Mouse (Mus musculus) layer of hippocampus, postnatal 25 days (tissue): ENCODE data around the gene Simc1. TPM values are rescaled to one million over a fixed set of nuclear protein-coding genes. Genes with fewer than 3 reads are reported as not detected.
"Not testable (repeated sequence)": the region's sequence is repeated elsewhere in the genome, so short reads cannot be mapped to it uniquely, and the experiment has no call there.

Experiments
- DNase-seq, 2 experiments: peaks; one replicate each; pipeline ENCODE4 v3.0.0; 2022; ENCODE audit warnings: mixed read lengths in 2 of 2, low spot score in 1 of 2; ENCODE audit errors: extremely low spot score in 1 of 2
- total RNA-seq, 2 experiments: library from RNA; stranded (reverse); gene quantifications; 2 replicates each; pipeline ENCODE4 v1.2.3; 2021

Simc1 gene
- 10 to 100 TPM; 14.2 to 16.7 TPM for total RNA-seq

DNA sequence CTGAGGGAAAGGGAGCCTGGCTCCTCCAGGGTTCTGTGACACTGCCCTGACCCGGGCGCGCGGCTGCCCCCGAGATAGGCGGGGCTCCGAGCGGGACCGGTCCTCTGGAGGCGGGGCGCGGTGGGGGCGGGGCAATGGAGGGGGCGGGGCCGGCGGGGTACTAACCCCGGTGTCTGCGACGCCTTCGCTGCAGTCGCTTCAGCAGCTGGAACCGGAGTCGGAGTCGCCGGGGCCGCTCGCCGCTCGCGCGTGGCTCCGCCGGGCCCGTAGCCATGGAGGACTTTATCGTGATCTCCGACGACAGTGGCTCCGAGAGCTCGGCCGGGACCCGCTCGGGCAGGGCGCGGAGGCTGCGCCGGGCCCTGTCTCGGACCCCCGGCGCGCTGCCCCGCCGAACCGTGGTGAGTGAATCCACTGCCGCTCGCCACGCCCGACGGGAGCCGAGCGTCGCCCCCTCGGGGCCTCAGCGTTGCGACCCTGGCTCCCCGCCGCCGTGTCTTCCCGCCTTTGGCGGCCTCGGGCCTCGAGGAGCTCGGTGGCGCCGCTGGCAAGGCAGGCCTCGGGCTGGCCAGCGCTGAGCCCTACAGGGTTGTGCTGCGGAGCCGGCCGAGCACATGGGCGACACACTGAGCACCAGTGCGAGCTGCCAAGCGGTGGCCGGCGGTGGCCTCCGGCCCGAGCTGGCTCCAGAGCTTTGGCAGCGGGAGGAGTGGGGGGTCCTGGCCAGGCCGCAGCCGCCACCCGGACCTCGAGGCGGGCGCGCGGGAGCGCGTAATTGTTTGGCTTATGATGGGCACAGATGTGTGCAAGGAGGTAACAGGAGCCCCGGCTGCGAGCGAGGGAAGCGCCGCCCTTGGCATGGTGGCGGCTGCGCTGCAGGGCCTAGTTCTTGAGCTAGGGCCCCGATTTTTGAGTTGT is at the start of gene Simc1:
Simc1 (plus strand) TSS at position 176 of the 918 bp plus-strand sequence.
- peak; percentile 56 to 58 for DNase-seq

DNA sequence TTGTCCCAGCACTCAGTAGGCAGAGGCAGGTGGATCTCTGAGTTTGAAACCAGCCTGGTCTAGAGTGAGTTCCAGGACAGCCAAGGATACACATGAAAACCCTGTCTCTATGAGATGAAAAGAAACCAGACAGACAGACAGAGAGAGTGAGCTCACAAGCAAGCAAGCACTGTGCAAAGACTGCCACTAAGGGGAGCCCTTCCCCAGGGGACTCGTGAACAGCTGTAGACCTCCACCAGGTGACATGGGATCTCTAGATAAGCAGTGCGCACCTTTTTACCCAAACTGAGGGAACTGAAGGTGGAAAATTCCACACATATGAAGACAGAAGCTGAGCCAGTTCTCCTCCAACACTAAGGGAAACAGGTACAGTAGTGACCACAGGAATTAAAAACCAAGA is 46.5 kb upstream of the Simc1 start:
- DNase-seq: no peak

DNA sequence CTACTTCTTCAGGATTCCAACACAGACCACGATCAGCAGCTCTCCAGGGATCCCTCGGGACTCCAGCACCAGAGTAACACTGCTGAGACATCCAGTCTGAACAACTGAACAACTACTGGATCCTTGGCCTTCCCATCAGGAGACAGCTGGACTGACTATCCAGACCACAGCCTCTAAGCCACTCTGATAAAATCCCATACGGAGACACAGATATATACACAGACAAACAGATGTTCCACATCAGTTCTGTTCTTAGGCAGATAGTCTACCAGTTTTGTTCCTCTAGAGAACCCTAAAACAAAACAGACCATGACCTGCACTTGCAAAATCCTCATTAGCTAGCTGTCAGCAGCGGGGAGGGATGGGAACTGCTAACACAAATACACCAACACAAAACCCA is 44.3 kb upstream of the Simc1 start:
- DNase-seq: no peak

DNA sequence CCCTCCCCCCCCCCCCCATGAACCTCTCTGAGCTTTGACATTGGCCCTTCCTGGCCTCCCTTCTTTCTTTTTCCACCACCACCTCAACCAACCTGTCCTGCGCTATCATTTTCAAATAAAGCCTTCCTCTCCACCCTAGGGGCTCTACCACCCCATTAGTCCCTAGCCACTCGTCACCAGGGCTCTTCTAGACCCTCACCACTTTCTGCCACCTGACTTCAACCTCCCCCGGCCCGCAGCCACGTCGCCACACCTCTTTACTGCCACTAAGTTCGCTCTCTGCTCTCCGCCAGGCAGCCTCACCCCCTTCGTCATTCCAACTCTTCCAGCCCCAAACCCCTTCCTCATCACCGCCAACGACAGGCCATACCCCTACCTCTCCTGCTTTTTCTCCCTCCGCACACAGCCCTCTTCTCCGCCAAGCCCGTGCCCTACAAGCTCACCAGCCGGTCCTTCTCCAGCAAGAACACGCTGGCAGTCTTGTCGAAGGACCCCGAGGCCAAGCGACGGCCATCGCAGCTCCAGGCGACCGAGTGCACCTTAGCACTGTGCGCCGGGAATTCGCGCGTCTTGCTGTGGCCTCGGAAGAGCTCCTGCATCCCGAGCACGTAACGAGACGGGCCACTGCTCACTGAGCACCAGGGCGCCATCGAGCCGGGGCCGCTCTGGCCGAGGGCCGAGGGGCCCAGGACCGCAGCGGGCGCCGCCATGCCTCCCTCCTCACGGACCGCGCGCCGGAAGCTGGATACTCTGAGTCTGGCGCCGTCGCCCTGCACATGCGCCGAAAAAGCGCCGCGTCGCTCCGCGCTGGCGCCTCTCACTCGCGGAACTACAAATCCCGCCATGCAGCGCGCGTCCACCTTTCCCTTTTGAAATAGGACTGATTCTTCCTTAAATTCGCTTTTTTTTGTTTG is 35.2 kb upstream of the Simc1 start, which contains the start of gene Thoc3:
Thoc3 (minus strand) TSS at position 752 of the 914 bp plus-strand sequence.
- DNase-seq: peak; percentile 76 to 83

DNA sequence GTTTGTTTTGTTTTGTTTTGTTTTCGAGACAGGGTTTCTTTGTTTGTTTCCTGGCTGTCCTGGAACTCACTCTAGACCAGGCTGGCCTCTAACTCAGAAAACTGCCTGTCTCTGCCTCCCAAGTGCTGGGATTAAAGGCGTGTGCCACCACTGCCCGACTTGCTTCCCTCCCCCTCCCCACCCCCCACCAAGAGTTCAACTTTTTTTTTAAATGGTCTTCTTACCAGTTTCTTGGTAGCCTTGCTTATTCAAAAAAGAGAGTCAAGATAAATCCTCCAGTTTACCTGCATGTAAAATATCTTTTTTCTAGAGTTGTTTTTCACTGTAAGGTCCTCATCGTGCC is 34.6 kb upstream of the Simc1 start:
- DNase-seq: no peak

DNA sequence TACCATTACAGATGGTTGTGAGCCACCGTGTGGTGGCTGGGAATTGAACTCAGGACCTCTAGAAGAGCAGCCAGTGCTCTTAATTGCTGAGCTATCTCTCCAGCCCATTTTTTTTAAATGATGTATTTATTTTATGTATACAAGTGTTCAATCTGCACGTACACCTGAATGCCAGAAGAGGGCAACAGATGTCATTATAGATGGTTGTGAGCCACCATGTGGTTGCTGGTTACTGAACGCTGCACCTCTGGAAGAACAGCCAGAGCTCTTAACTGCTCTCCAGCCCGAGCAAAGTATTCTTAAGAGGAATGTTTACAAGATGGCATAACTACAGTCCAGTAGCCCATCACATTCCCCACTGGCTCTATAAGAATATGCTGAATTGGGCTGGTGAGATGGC is 31.6 kb upstream of the Simc1 start:
- no peak for DNase-seq

DNA sequence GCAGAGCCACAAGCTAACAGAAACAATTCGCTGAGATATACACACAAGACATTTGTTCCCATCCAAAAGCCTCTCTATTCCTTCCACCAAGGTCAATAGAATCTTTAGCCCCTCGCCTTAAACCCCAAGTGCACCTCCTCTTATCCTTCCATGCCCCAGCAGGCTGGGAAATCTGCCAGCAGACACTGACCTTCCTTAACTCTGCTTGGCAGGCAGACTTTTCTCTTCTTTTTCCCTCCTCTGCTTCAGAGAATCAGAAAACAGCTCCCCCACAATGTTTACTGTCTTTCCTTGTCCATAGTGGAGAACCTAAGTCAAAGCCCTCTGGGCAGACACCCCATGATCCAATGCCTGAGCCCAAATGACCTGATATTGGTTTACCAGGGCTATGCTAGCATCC is 28.6 kb upstream of the Simc1 start:
- no peak for DNase-seq

DNA sequence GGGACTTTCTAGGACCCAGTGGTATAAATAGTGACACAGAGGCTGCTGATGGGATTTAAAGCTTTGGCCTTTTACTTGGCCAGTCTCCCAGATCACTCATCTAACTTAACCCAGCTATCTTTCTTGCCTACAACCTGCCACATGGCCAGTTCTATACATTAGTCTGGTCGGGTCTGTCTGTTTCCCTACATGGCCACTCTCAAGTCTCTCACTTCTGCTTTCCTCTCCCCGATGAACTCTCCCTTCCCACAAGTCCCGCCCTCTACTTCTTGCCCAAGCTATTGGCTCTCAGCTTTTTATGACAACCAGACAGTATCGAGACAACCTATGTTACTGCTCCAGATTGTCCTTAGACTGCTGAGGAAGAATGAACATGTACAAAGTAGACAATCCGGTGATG is 27.9 kb upstream of the Simc1 start:
- no peak for DNase-seq

DNA sequence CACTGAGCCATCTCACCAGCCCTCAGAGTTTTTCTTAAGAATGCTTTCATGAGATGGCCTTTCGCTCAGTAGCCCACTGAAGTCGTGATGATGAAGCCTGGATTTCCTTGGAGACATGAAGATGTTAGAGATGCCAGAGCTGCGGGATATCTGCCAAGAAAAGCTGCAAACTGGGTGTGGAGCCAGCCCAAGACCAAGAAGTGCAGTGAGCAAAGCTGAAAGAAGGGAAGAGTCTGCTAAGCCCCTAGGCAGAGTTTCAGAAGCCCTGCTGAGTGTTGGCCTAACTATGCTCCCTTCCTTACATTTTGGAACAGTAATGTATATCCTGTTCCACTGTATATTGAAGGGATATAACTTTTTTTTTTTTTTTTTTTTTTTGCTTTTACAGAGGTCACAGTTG is 24.3 kb upstream of the Simc1 start:
- no peak for DNase-seq

DNA sequence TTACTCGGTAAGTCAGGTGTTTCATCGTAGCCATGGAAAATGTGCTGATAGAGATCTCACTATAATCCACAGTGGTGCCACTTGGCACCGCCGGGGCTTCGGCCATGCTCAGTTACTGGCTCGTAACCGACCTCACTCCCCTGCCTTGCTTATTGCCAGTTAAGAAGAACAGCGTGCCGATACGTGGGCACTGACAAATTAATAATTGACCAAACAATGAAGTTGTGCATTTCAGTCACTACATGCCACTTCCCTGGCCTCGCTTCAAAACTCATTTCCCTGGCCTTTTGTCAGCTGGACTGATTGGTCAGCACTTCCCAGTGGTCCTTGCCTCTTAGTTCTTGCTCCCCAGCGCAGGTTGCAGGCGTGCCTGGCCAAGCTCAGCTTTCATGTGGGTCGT is 22.1 kb upstream of the Simc1 start:
- no peak for DNase-seq

DNA sequence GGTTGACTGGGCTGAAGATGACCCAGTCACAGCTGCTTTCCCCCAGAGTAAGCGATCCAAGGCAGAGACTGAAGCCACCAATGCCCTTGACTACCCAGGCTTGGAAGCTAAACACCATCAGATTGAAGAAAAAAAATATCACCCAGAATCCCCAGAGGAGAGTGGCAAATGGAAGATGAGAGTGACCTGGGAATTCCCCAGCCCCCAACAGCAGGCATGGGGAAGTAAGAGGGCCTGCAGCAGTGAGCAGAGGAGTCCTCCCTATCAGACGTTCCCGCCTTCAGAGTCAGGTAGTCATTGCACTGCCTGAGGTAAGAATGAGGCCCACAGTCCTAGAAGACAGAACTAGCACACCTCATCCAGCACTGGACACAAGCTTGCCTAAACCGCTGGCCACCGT is 13.2 kb upstream of the Simc1 start:
- DNase-seq: no peak

DNA sequence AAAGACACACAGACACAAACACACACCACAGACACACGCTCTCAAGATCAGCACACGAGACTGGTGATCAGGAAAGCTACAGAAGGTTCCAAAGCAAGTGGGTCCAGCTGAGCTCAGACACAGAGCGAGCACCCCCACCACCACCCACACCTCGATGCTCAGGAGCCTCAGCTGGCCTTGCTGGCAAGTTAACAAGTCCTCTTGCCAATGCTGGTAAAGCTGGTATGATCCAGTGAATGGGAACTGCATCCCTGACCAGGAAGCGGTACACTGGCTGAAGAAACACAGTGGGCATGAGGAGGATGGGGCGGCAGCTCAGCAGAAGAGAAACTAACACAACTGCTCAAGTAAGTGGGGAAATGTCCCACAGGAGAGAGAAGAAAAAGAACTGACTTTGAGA is 12.2 kb upstream of the Simc1 start:
- no peak for DNase-seq

DNA sequence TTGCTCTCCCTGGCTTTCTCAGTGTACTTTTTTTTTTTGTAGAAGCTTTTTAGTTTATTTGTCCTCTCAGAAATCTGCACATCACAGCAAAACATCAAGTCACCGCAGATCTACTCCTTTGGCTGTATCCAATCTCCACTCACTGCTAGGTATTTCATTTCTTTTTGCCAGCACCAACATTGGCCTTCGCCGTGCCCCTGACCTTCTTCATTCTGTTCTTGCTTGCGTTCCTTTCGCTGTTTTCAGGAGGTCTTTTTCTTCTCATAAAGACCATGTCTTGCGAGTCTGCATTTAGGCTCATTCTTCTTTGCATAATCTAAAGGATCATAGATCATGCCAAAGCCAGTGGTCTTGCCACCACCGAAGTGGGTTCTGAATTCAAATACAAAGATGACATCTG is 4.0 kb upstream of the Simc1 start:
- DNase-seq: not testable (repeated sequence)

DNA sequence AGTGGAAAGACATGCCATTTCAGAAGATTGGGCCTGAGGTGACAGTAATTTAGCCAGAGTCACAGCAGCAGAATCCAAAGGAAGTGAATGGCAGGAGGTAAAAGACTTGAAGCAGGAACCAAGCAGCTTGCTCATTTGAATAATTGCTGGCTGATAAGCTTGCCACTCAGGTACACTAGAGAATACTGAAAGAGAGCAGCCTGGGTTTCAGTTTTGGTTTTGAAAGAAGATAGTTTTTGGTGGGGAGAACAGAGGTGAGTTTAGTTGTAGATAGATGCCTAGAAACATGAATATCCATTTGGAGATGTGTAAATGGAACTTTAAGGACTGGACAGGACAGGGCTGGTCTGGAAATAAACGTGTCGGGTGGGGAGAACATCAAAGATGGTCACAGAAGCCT is 2.2 kb upstream of the Simc1 start:
- DNase-seq: no peak

DNA sequence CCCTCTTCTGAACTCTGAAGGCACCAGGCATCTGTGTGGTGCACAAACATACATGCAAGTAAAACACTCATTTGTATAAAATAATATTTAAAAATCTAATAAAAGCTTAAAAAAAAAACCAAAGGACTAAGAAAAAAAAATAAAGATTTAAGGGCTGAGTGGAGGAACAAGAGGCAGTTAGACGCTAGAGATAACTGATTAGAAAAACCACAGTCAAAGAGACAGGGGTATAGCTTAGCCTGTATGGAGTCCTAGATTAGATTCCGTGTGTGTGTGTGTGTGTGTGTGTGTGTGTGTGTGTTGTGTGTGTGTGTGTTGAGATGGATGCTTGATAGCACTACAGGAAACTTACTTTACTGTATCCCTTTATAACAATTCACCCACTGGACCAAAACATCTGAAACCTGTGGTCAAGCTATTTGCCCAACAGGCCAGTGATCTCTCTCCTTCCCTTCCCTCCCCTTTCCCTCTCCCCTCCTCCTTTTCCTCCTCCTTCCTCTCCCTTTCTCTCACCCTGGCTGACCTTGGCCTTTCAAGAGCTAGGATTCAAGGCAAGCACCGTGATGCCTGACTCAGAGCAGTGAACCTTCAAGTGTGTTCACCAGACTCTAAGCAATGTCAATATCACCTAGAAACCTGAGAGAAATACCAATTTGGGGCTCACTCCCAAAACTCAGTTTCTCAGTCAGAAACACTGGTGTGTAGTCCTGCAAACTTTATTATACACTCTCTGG is 1.5 kb upstream of the Simc1 start:
- no peak for DNase-seq

DNA sequence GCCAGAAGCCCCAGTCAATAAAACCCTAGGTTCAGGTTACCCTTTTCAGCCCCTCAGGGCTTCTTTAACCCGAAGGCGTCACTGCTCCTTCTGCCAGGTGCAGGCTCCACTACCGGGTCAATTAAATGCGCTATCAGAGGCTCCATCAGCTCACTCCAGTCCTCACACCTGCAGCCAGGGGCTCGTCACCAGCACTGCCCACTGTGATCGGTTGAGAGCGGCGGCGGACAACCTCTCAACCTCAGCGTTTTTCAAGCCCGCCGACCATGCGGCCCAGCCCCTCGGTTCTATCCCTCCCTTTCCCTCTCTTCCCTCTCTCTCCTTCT is 338 bp upstream of the Simc1 start:
- DNase-seq: no peak

DNA sequence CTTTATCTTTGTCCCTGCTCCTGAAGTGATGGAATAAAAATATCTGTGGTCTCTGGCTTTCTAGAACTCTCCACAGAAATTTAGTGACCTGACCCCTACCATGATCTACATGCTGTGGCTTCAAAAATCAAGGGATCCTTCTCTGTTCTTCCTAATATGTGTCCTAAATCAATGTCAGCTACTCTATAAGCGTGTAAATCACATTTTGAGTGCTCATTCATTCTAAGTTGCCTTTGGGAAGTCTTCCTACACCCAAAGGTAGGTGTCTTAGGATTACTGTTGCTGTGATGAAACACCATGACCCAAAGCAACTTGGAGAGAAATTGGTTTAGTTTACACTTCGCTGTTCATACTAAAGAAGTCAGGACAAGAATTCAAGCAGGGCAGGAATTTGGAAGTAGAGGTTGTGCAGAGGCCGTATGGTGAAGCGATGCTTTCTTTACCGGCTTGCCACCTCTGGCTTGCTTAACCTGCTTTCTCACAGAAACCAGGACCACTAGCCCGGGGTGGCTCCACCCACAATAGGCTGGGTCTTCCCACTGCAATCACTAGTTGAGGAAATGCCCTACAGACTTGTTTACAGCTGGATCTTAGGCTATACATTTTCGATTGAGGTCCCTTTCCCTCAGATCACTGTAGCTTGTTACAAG is 1.2 kb downstream of the Simc1 start:
- DNase-seq: no peak

DNA sequence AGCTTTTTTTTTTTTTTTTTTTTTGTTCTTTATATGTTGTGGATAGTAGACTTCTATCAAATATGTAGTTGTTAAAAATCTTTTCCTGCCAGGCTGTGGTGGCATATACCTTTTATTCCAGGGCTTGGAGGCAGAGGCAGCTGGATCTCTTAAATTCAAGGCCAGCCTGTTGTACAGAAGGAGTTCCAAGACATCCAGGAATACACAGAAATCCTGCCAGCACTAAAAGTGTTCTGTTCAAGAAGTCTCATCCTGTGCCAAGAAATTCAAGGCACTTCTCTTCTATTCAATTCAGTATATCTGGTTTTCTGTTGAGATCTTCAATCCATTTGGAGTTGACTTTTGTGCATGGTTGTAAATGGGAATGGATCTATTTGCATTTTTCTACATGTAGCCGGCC is 2.3 kb downstream of the Simc1 start:
- no peak for DNase-seq

DNA sequence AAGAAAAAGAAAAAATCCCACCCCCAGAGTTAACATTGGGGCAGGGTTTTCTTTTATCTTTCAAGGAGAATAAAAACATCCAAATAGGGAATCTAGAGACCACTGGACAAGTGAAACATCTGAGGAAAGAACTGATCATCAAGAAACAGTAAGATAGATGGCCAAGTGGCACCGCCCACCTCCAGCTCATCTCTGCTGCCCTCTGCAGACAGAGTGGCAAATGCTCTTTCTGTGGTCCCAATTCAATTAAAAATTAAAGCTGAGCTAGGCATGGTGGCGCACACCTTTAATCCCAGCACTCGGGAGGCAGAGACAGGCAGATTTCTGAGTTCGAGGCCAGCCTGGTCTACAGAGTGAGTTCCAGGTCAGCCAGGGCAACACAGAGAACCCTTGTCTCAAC is 16.6 kb downstream of the Simc1 start:
- DNase-seq: peak in 1 of 2 experiments; percentile 9

DNA sequence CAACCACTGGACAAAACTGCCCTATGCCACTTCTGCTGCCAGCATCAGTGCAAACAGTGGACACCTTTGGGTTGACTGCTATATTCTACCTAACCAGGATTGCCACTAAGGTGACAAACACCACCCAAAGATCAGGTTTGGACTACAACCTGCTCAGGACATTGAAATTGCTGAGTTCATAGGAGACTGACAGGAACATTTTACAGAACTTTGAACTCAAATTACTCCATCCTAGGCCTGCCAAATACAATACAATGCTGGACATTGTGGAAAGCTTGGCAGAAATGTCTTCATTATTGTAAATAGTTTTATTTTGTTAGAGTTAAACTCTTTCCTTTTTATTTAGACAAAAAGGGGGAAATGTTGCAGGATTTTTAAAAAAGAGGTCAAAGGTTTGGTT is 17.6 kb downstream of the Simc1 start:
- no peak for DNase-seq
